Mouse (Mus musculus): ENCODE results near the gene Fitm1. TPM values are rescaled to one million over a fixed set of nuclear protein-coding genes. Genes with fewer than 3 reads are reported as not detected.

Gene Fitm1
- not detected for polyA plus RNA-seq (2015; fragmentation: Illumina TruSeq; extraction: RNeasy Lipid Tissue Mini Kit (QIAGEN cat#74804); ENCODE audit: insufficient read depth, low replicate concordance)

DNA sequence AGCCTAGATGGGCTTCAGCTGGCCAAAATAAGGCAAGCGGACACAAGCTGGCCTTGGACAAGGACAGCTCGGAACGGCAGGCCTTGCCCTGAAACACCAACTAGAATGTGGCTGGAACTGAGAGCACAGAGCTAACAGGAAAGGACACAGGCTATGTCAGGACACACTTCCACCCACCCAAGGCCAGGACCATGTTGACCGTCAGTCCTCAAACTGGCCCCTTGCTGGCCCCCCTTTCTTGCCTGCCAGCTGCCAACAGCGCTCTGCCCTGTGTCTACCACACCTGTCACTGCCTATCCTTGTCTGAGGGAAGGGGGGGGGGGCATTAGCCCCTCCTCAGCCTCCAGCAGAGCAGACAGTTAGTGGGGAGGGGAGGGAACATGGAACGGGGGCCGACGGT, at the start of gene Fitm1:
Gene Fitm1, plus strand, starts transcription at position 316 of the 400 bp plus-strand sequence.

DNA sequence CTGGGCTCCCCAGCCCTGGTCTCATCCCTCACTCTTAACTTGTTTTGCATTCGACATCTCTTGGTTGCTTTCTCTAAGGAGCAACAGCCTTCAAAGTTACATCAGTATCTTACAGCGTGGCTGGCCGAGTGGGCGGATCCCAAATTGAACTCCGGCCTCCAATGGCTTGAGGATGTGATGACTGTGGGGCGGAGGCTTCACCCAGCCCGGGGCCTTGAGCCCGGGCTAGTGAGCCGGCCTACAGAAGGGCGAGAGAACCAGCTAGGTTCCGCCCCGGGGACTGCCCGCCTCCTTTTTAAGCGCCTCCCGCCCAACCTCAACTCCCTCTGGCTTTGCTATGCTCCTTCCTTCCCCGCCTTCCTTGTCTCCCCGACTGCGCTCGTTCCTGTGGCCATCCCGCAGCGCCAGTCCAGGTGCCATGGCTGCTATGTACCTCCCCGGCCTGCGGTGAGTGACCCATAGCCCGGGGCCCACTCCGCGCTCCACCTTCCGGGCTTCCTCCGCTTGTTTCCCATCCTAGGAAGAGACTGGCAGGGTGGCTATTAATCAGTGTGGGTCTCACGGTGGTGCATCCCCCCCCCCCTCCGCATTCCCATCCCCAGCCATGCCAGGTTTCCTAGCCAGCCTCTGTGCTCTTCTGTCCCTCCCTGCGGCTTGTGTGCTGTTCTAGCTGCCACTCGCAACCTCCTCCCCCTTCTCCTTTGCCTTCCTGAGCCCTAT, 35.2 kb upstream of the Fitm1 start, which contains the start of gene Pck2:
Gene Pck2, plus strand, starts transcription at position 200 of the 720 bp plus-strand sequence.

DNA sequence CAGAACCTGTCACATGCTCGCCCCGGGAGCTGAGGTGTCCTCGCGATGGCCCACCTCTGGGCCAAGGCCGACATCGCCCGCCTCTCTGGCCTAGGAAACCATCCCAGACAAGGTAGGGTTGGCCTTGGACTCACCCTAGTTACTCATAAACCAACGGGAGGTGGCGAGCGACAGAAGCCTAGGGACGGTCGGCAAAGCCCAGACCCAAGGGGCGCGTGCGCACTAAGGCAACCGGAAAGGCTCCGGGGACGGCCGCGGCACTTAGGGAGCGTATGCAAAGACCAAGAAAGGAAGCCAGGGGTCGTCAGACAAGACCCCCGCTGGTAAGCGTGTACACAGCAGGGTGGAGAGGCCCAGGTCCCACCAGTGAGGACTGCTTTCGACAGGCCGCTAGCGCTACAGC, 15.6 kb upstream of the Fitm1 start, which contains the start of gene Dcaf11:
Gene Dcaf11, plus strand, starts transcription at position 208 of the 403 bp plus-strand sequence.

DNA sequence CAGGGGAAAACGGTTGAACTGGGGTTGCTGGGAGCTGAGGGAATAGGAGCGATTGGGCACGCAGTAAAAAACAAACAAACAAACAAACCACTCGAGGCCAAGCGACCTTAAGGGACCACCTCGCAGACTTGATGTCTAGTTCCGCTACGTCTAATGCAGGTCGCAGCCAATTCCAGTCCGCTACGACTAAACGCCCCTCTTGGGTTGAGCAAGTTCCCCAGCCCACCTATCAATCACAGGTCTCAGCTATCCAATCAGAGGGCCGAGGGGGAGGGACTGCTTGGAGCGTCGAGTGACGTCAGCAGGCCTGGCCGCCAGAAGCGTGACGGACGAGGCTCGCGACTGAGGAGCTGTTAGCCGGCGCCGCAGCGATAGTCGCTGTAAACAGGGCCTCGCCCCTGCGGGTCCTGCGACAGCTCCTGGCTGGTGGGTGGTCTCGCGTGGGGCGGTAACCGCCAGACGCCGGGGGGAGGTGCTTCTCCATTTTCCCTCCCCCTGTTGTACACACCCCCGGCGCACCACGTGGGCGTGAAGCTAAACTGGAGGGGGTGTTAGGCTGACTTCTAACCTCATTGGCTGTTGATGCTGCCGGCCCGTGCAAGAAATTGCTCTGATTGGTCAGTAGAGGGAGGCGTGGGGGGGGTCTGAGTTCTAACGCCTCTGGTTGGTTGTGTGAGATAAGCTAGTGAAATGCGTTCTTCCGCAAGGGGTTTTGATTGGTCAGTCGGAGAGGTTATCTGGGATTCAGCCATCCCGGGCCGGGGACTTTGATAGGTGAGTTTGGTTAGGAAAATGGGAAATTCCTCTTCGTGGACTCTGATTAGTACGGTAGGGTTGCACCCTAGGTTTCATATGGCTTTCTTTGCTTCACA, 15.0 kb upstream of the Fitm1 start, which contains the start of gene A730061H03Rik:
Gene A730061H03Rik, minus strand, starts transcription at position 205 of the 872 bp plus-strand sequence.

DNA sequence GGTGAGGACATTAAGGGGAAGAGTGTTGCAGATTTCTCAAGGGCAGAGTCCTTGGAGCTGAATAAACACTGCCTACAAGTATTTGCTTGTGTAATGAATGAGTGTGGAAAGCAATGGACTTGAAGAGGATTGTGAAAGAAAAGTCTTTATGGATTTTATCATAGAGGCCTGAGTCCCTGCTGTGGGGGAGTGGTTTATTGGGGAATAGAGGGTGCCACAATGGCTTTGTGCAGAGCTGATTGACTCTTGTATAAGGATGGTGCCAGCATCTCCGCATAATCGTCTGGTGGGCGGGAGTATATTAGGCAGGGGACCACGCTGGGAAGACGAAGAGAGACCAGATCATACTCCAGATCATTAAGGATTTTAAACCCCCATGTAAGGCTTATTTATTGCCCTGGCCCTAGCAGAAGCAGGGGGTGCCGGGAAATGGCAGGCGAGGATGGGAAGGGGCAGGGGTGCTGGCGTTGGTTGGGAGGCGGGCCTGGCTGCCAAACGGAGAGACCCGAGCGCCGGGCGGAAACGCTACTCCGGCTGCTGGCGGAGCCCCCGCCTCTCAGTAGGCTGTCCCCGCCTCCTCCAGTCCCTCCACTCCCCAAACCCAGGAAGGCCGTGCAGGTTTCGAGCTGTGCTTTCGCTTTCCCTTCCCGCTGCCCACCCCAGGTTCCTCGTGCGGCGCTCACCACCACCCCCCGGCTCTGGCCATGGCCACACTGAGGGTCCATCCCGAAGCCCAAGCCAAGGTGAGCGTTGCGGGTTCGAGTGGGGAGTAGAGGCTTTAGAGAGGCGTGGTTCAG, 2.7 kb downstream of the Fitm1 start, which contains the start of gene Psme1:
Gene Psme1, plus strand, starts transcription at position 253 of the 797 bp plus-strand sequence.

DNA sequence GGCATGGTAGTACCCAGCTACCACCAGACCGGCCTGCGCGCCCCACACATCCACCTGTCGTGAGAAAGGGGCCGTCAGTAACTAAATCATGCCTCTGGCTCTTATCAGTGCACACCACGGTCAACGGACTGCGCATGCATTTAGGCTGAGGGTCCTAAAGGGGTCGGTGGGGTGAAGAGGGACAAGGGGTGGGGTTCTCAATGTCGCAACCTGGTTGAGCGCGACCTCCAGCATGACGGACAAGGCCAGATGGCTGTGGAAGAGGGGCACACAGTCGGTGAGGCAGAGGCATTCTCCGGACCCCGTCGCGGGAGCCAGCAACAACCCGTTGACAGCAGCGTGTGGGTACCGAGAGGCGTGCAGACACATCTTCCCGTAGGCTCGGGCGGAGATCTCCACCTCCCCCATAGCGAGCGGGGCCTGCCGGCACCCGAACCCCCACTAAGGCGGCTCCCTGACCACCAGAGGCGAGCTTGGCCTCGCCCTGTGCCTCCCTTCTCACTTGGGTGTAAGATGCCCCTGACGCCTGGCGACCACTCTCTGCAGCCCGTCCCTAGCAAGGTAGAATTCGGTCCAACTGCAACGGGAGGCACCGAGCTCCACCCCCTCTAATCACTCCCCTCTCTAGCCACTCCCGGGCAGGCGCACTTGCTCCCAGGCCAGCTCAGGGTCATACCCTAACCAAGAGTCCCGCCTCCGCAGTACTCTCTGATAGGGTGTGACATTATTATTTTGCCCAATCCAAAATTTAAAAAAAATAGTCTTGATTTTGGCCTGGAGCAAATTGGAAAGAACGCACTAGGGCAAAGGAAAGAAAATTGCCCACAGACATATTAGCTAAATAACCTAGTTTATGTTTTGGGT, 9.5 kb downstream of the Fitm1 start, which contains the start of gene Emc9:
Gene Emc9, minus strand, starts transcription at position 601 of the 864 bp plus-strand sequence.

DNA sequence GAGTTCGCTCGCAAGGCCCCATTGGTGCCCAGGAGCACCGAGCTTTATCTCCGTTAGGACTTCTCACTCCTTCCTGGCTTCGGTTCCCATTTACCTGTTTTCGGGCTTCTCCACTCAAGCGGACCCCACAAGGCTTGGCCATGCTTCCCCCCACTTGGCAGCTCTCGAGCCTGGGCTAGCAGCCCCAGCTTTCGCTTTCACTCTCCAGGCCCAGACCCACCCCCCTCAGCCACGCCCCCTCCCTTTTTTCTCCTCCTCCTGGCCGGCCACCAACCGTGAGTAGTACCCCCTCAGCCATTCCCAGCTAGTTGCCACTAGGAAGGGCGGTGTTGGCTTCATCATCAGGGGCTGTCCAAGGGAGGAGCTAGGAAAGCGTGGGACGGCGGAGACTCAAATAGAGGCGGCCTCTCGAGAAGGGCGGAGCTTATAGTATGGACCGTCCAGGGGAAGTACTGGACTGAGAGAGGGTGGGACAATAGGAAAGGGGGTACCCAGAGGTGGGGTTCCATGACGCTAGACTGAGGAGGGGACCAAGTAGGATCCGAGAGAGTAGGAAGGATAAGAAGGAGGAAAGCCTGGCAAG, 15.4 kb downstream of the Fitm1 start, which contains the start of gene Psme2:
Gene Psme2, minus strand, starts transcription at position 366 of the 583 bp plus-strand sequence.

DNA sequence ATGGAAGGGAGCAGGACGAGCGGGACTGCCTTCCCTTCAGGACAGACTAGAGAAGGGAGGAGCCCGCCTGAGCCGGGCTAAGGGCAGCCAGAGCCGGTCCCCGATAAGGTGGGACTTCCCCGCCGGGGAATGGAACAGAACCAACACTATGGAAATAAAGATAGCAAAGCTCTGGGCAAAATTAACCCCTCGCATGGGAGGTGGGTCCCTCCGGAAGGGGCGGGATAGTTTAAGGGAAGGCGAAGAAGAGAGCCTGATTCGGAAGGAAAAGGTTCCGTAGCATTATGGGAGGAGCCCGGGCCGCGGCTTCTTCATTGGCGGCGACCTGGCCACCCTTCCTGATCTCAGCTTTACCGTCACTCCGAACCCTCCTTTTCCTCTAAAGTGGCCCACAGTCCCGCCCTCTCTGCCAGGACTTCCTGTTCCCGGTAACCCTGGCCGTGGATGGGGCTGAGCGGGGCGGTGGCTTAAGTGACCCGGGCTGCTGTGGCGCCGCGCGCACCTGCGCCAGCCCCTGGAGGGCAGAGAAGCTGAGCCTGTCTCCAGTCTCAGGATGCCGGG, 16.0 kb downstream of the Fitm1 start, which contains the start of gene Rnf31:
Gene Rnf31, plus strand, starts transcription at position 378 of the 561 bp plus-strand sequence.

DNA sequence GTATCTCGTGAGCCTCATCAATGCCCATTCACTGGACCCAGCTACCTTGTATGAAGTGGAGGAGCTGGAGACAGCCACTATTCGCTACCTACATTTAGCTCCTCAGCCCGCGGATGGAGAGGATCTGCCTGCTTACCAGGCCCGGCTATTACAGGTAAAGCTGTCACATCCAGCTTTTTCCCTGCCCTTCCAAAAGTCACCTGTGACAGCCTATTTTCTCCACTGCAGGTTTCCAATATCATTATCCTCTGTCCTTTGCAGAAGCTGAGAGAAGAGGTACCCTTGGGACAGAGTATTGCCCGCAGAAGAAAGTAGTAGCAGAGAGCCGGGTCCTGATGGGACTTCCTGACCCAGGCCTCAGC, 27.8 kb downstream of the Fitm1 start, which contains the start of gene Irf9:
Gene Irf9, plus strand, starts transcription at position 301 of the 362 bp plus-strand sequence.

DNA sequence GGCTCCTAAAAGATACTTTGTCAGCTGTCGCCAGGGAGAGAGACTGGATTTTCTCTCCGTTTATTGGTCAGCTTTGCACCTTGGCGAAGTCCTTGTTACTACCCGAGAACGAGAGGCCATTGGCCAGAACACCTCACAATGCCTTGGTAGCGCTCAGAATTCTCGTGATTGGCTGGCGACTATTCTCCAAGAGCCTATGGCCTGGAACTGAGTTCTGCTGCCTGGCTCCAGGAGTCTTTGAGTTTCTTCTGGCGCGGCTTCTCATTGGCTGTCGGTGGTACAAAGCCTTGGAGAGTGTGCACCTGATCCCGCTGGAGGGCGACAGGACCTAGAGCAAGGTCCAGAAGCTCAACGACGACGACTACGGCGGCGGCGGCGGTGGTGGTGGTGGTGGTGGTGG, 42.4 kb downstream of the Fitm1 start, which contains the start of gene Rec8:
Gene Rec8, plus strand, starts transcription at position 216 of the 400 bp plus-strand sequence.

Other genes with a start within 250 kb of the Fitm1 start
- 26.8 TPM for gene Dhrs4, start 96.9 kb upstream of the Fitm1 start, polyA plus RNA-seq (2015; fragmentation: Illumina TruSeq; extraction: RNeasy Lipid Tissue Mini Kit (QIAGEN cat#74804); ENCODE audit: insufficient read depth, low replicate concordance)
- 0.87 TPM for gene Carmil3, start 85.0 kb upstream of the Fitm1 start, polyA plus RNA-seq (2015; fragmentation: Illumina TruSeq; extraction: RNeasy Lipid Tissue Mini Kit (QIAGEN cat#74804); ENCODE audit: insufficient read depth, low replicate concordance)
- gene Cpne6, start 65.2 kb upstream of the Fitm1 start, polyA plus RNA-seq (2015; fragmentation: Illumina TruSeq; extraction: RNeasy Lipid Tissue Mini Kit (QIAGEN cat#74804); ENCODE audit: insufficient read depth, low replicate concordance): not detected
- not detected for gene Nrl, start 50.6 kb upstream of the Fitm1 start, polyA plus RNA-seq (2015; fragmentation: Illumina TruSeq; extraction: RNeasy Lipid Tissue Mini Kit (QIAGEN cat#74804); ENCODE audit: insufficient read depth, low replicate concordance)
- 23.0 TPM for gene Pck2, start 35.4 kb upstream of the Fitm1 start, polyA plus RNA-seq (2015; fragmentation: Illumina TruSeq; extraction: RNeasy Lipid Tissue Mini Kit (QIAGEN cat#74804); ENCODE audit: insufficient read depth, low replicate concordance)
- 64.7 TPM for gene Dcaf11, start 15.6 kb upstream of the Fitm1 start, polyA plus RNA-seq (2015; fragmentation: Illumina TruSeq; extraction: RNeasy Lipid Tissue Mini Kit (QIAGEN cat#74804); ENCODE audit: insufficient read depth, low replicate concordance)
- not detected for gene A730061H03Rik, start 15.2 kb upstream of the Fitm1 start, polyA plus RNA-seq (2015; fragmentation: Illumina TruSeq; extraction: RNeasy Lipid Tissue Mini Kit (QIAGEN cat#74804); ENCODE audit: insufficient read depth, low replicate concordance)
- 474 TPM for gene Psme1, start 2.5 kb downstream of the Fitm1 start, polyA plus RNA-seq (2015; fragmentation: Illumina TruSeq; extraction: RNeasy Lipid Tissue Mini Kit (QIAGEN cat#74804); ENCODE audit: insufficient read depth, low replicate concordance)
- gene Emc9, start 9.7 kb downstream of the Fitm1 start, polyA plus RNA-seq (2015; fragmentation: Illumina TruSeq; extraction: RNeasy Lipid Tissue Mini Kit (QIAGEN cat#74804); ENCODE audit: insufficient read depth, low replicate concordance): 11.9 TPM
- gene Psme2, start 15.5 kb downstream of the Fitm1 start, polyA plus RNA-seq (2015; fragmentation: Illumina TruSeq; extraction: RNeasy Lipid Tissue Mini Kit (QIAGEN cat#74804); ENCODE audit: insufficient read depth, low replicate concordance): 451 TPM
- gene Rnf31, start 16.1 kb downstream of the Fitm1 start, polyA plus RNA-seq (2015; fragmentation: Illumina TruSeq; extraction: RNeasy Lipid Tissue Mini Kit (QIAGEN cat#74804); ENCODE audit: insufficient read depth, low replicate concordance): 67.4 TPM
- 106 TPM for gene Irf9, start 28.0 kb downstream of the Fitm1 start, polyA plus RNA-seq (2015; fragmentation: Illumina TruSeq; extraction: RNeasy Lipid Tissue Mini Kit (QIAGEN cat#74804); ENCODE audit: insufficient read depth, low replicate concordance)
- 2.6 TPM for gene Rec8, start 42.4 kb downstream of the Fitm1 start, polyA plus RNA-seq (2015; fragmentation: Illumina TruSeq; extraction: RNeasy Lipid Tissue Mini Kit (QIAGEN cat#74804); ENCODE audit: insufficient read depth, low replicate concordance)
- 21.3 TPM for gene Ipo4, start 60.3 kb downstream of the Fitm1 start, polyA plus RNA-seq (2015; fragmentation: Illumina TruSeq; extraction: RNeasy Lipid Tissue Mini Kit (QIAGEN cat#74804); ENCODE audit: insufficient read depth, low replicate concordance)
- 1.5 TPM for gene Gm49378, start 62.3 kb downstream of the Fitm1 start, polyA plus RNA-seq (2015; fragmentation: Illumina TruSeq; extraction: RNeasy Lipid Tissue Mini Kit (QIAGEN cat#74804); ENCODE audit: insufficient read depth, low replicate concordance)
- gene Tm9sf1, start 68.2 kb downstream of the Fitm1 start, polyA plus RNA-seq (2015; fragmentation: Illumina TruSeq; extraction: RNeasy Lipid Tissue Mini Kit (QIAGEN cat#74804); ENCODE audit: insufficient read depth, low replicate concordance): 57.7 TPM
- gene Tssk4, start 74.6 kb downstream of the Fitm1 start, polyA plus RNA-seq (2015; fragmentation: Illumina TruSeq; extraction: RNeasy Lipid Tissue Mini Kit (QIAGEN cat#74804); ENCODE audit: insufficient read depth, low replicate concordance): 1.7 TPM
- 71.8 TPM for gene Mdp1, start 84.9 kb downstream of the Fitm1 start, polyA plus RNA-seq (2015; fragmentation: Illumina TruSeq; extraction: RNeasy Lipid Tissue Mini Kit (QIAGEN cat#74804); ENCODE audit: insufficient read depth, low replicate concordance)
- 54.9 TPM for gene Gmpr2, start 96.3 kb downstream of the Fitm1 start, polyA plus RNA-seq (2015; fragmentation: Illumina TruSeq; extraction: RNeasy Lipid Tissue Mini Kit (QIAGEN cat#74804); ENCODE audit: insufficient read depth, low replicate concordance)
- 226 TPM for gene Nedd8, start 96.5 kb downstream of the Fitm1 start, polyA plus RNA-seq (2015; fragmentation: Illumina TruSeq; extraction: RNeasy Lipid Tissue Mini Kit (QIAGEN cat#74804); ENCODE audit: insufficient read depth, low replicate concordance)
- gene Tinf2, start 106.2 kb downstream of the Fitm1 start, polyA plus RNA-seq (2015; fragmentation: Illumina TruSeq; extraction: RNeasy Lipid Tissue Mini Kit (QIAGEN cat#74804); ENCODE audit: insufficient read depth, low replicate concordance): 54.5 TPM
- 15.3 TPM for gene Tgm1, start 138.3 kb downstream of the Fitm1 start, polyA plus RNA-seq (2015; fragmentation: Illumina TruSeq; extraction: RNeasy Lipid Tissue Mini Kit (QIAGEN cat#74804); ENCODE audit: insufficient read depth, low replicate concordance)
- 19.2 TPM for gene Rabggta, start 146.6 kb downstream of the Fitm1 start, polyA plus RNA-seq (2015; fragmentation: Illumina TruSeq; extraction: RNeasy Lipid Tissue Mini Kit (QIAGEN cat#74804); ENCODE audit: insufficient read depth, low replicate concordance)
- gene Dhrs1, start 170.1 kb downstream of the Fitm1 start, polyA plus RNA-seq (2015; fragmentation: Illumina TruSeq; extraction: RNeasy Lipid Tissue Mini Kit (QIAGEN cat#74804); ENCODE audit: insufficient read depth, low replicate concordance): 90.3 TPM
- 22.0 TPM for gene Nop9, start 170.1 kb downstream of the Fitm1 start, polyA plus RNA-seq (2015; fragmentation: Illumina TruSeq; extraction: RNeasy Lipid Tissue Mini Kit (QIAGEN cat#74804); ENCODE audit: insufficient read depth, low replicate concordance)
- not detected for gene Cideb, start 182.8 kb downstream of the Fitm1 start, polyA plus RNA-seq (2015; fragmentation: Illumina TruSeq; extraction: RNeasy Lipid Tissue Mini Kit (QIAGEN cat#74804); ENCODE audit: insufficient read depth, low replicate concordance)
- 0.28 TPM for gene Ltb4r2, start 185.8 kb downstream of the Fitm1 start, polyA plus RNA-seq (2015; fragmentation: Illumina TruSeq; extraction: RNeasy Lipid Tissue Mini Kit (QIAGEN cat#74804); ENCODE audit: insufficient read depth, low replicate concordance)
- gene Ltb4r1, start 190.3 kb downstream of the Fitm1 start, polyA plus RNA-seq (2015; fragmentation: Illumina TruSeq; extraction: RNeasy Lipid Tissue Mini Kit (QIAGEN cat#74804); ENCODE audit: insufficient read depth, low replicate concordance): 1.8 TPM
- gene Adcy4, start 208.5 kb downstream of the Fitm1 start, polyA plus RNA-seq (2015; fragmentation: Illumina TruSeq; extraction: RNeasy Lipid Tissue Mini Kit (QIAGEN cat#74804); ENCODE audit: insufficient read depth, low replicate concordance): 3.7 TPM
- 53.5 TPM for gene Ripk3, start 213.2 kb downstream of the Fitm1 start, polyA plus RNA-seq (2015; fragmentation: Illumina TruSeq; extraction: RNeasy Lipid Tissue Mini Kit (QIAGEN cat#74804); ENCODE audit: insufficient read depth, low replicate concordance)
- gene Nfatc4, start 247.5 kb downstream of the Fitm1 start, polyA plus RNA-seq (2015; fragmentation: Illumina TruSeq; extraction: RNeasy Lipid Tissue Mini Kit (QIAGEN cat#74804); ENCODE audit: insufficient read depth, low replicate concordance): 3.8 TPM

Data from spleen, adult 10 weeks (tissue).